Mouse (Mus musculus) frontal cortex, postnatal 25 days (tissue): Measurements from ENCODE around the gene Polr1d.
A peak's percentile ranks its signal among the peaks of the same experiment; 100 is the strongest.

Experiments
- DNase-seq, 2 experiments: peaks; one replicate each; pipeline ENCODE4 v3.0.0; 2022; ENCODE audit warnings: low spot score in 2 of 2

Gene Polr1d

GRCm38 (mm10) chr5:147055572-147056245 is 21.1 kb upstream of the Polr1d start:
- DNase-seq, result no peak

GRCm38 (mm10) chr5:147056712-147057290 is 20.0 kb upstream of the Polr1d start:
- no peak for DNase-seq

GRCm38 (mm10) chr5:147057626-147058414 is 19.0 kb upstream of the Polr1d start:
- DNase-seq, result no peak

GRCm38 (mm10) chr5:147058661-147059060 is 18.2 kb upstream of the Polr1d start:
- DNase-seq, result no peak

DNA sequence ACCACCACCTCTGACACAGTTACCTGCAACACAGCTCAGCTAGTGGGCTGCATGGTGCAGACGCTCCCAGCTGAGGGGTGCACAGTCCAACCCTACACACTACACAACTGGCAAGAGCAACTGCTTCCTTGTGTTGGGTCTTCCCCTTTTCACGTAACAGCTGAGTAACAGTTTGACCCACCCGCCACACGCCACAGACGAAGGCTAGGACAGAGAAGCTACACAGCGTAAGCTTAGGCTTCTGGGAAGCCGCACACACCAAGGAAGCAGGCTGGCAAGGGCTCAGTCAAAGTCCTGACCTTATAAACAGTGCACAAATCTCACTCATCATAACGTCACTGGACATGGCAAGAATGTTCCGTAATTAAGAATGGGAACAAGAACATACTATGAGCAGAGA is 17.5 kb upstream of the Polr1d start:
- DNase-seq, result no peak

GRCm38 (mm10) chr5:147060024-147060423 is 16.8 kb upstream of the Polr1d start:
- no peak for DNase-seq

- DNase-seq, result no peak
Observed at GRCm38 (mm10) chr5:147063215-147063661, 13.6 kb upstream of the Polr1d start.

- DNase-seq, result no peak
Observed at GRCm38 (mm10) chr5:147066129-147066528, 10.7 kb upstream of the Polr1d start.

DNA sequence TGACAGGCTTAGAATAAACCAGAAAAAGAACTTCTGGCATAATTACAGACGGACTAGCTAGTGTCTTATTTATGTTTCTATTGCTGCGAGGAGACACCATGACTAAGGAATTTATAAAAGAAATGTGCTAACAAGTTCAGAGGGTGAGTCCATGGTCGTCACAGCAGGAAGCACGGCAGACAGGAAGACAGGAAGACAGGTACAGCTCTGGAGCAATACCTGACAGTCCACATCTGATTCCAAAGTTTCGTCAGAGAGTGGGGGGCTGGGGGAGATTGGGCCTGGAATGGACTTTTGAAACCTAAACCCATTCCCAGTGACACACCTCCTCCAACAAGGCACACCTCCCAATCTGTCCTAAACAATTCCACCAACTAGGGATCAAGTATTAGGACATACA is 9.9 kb upstream of the Polr1d start:
- no peak for DNase-seq

GRCm38 (mm10) chr5:147068876-147069275 is 8.0 kb upstream of the Polr1d start:
- no peak for DNase-seq

GRCm38 (mm10) chr5:147070791-147071516 is 5.9 kb upstream of the Polr1d start:
- DNase-seq, result no peak

- DNase-seq, result no peak
Observed at GRCm38 (mm10) chr5:147071886-147072285, 5.0 kb upstream of the Polr1d start.

DNA sequence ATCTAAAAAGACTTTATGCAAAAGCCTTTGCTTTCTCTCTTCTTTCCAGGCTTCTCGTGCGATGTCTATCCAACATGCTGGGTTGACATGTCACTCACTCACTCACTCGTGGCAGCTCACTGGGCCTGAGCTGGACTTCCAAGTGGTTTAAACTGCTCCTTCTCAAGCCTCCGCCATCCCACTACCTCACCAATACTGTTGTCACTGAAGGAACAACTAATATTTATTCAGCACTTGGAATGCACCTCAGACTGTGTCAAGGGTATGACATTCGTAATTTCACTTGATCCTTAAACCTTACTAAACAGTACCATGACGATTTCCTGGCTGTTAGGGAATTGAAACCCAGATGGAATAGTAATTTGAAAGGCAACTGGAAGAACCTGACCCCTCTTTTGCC is 3.0 kb upstream of the Polr1d start:
- no peak for DNase-seq

GRCm38 (mm10) chr5:147075103-147076025 is 1.5 kb upstream of the Polr1d start:
- no peak for DNase-seq

- DNase-seq, result peak; percentile 96 to 97
Observed at GRCm38 (mm10) chr5:147076026-147076798, 638 bp upstream of the Polr1d start, which contains the start of gene Lnx2. Gene Lnx2 (minus strand): TSS chr5:147076586.

- DNase-seq, result peak; percentile 76 to 84
Observed at GRCm38 (mm10) chr5:147077305-147078034, 620 bp downstream of the Polr1d start.

- DNase-seq, result no peak
Observed at GRCm38 (mm10) chr5:147078110-147078900, 1.5 kb downstream of the Polr1d start.

GRCm38 (mm10) chr5:147085201-147085894 is 8.5 kb downstream of the Polr1d start:
- DNase-seq, result peak; percentile 56 to 61
